Mouse (Mus musculus) lung, adult 2 months (tissue): ENCODE measurements at regions not wholly inside any gene's neighbourhood (a gene's known extent, or its start where the extent isn't known, plus 50 kb on each side); places are given as distances from the start of the nearest gene placed in this dataset.

Source experiments
- DNase-seq: peaks from one replicate; pipeline ENCODE4 v3.0.0; 2022
- H3K4me1 ChIP-seq: fragments of 200-500 bp; 2 replicates; pipeline ENCODE4 v1.6.1; 2011; ENCODE audit warnings: low read length; ENCODE audit not compliant: control insufficient read depth, insufficient read depth
- H3K4me3 ChIP-seq: fragments of 200-500 bp; replicated peaks from 2 replicates; pipeline ENCODE3; 2011; ENCODE audit warnings: low read depth, mild to moderate bottlenecking, control low read depth, low read length; ENCODE audit errors: extremely low read depth
- CTCF ChIP-seq: fragments of 200-500 bp; IDR thresholded peaks from 2 replicates; pipeline ENCODE4 v1.5.1; 2011; ENCODE audit warnings: mild to moderate bottlenecking, low read length, control low read depth; ENCODE audit not compliant: insufficient read depth
- POLR2A ChIP-seq: fragments of 200-500 bp; IDR thresholded peaks from 2 replicates; pipeline ENCODE4 v1.6.1; 2011; ENCODE audit warnings: low read depth, mild to moderate bottlenecking, control low read depth, low read length, borderline replicate concordance; ENCODE audit errors: extremely low read depth
- WGBS: fragments of 180-500 bp; shearing (Covaris S2); methylation state at CpG from one replicate; pipeline ENCODE4 v1.1.7; 2018; 5-methylcytosine and 5-hydroxymethylcytosine counted together

DNA sequence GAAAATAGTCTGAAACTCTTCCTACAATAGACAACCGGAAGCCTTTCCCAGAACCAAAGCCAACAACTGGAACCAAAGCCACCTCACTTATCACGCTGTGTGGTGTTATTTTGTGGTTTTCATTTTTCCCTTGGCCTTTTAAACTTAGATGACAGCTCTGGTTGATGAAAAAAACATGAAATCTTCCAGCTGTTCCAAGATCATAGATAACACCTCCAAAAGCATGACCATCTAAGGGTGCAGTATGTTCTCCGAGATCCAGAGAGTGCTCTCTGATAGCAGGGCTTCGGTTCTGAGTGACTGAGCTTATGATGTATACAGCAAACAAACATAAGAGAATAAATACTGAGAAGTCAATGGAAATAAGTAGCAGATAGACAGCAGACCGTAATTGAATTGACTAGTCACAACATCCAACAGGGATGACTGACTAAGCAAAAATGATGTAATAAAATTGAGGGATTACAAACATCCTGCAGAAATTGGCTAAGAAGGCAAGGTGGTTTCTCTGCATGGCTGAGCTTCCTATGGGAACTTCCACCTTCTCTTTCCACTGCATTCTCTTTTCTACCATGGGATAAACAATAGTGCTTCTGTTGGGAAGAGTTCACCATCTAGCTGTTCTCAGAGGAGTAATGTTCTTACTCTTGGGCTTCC, 74.8 kb upstream of the Akirin2 start:
- 62% methylated on average over 5 of the region's 5 CpGs for WGBS
- H3K4me1 ChIP-seq, result no peaks in the 10 kb centered on the region
- H3K4me3 ChIP-seq, result no peak overlapping the region
- TF ChIP-seq CTCF, result no peak
- TF ChIP-seq POLR2A, result no peak
- DNase-seq, result no peak

DNA sequence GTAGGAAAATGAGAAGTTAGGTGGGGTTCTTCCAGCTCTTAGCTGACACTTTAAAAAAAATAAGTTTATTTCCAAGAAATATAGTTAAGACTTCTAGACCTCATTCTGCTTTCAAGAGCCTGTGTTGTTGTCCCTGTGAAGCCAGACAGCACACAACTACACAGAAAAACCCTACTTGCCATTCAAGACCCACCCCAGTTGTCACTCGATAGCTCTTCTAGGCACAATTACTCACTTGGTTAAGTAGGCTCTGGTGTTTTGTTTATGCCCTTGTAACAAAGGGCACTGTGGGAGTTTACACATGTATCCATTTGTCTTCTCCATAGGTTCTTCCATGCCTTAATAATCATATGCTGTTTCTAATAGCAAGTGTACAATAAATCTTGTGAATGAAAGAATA, 66.5 kb upstream of the Akirin2 start:
- no peak overlapping the region for H3K4me3 ChIP-seq
- H3K4me1 ChIP-seq, result no peaks in the 10 kb centered on the region
- 57% methylated on average over 1 of the region's 1 CpGs for WGBS
- DNase-seq, result no peak
- TF ChIP-seq CTCF (no peak), POLR2A (no peak)

DNA sequence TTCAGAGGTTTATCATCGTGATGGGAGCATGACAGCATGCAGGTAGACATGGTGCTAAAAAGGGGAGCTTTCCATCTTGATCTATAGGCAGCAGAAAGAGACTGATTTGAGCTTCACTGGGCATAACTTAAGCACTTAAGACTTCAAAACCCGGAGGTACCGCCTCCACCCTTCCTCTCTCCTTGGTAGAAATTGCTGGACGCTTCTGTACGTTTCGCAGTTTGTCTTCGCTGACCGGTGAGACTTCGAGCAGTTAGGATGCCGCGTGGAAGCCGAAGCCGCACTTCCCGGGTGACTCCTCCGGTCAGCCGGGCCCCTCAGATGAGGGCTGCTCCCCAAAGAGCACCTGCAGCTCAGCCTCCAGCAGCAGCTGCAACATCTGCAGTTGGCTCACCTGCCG, 65.2 kb upstream of the Akirin2 start:
- 76% methylated on average over 17 of the region's 17 CpGs for WGBS
- Histone ChIP-seq H3K4me1 (no peaks in the 10 kb centered on the region), H3K4me3 (no peak overlapping the region)
- TF ChIP-seq POLR2A (no peak), CTCF (no peak)
- DNase-seq, result no peak

DNA sequence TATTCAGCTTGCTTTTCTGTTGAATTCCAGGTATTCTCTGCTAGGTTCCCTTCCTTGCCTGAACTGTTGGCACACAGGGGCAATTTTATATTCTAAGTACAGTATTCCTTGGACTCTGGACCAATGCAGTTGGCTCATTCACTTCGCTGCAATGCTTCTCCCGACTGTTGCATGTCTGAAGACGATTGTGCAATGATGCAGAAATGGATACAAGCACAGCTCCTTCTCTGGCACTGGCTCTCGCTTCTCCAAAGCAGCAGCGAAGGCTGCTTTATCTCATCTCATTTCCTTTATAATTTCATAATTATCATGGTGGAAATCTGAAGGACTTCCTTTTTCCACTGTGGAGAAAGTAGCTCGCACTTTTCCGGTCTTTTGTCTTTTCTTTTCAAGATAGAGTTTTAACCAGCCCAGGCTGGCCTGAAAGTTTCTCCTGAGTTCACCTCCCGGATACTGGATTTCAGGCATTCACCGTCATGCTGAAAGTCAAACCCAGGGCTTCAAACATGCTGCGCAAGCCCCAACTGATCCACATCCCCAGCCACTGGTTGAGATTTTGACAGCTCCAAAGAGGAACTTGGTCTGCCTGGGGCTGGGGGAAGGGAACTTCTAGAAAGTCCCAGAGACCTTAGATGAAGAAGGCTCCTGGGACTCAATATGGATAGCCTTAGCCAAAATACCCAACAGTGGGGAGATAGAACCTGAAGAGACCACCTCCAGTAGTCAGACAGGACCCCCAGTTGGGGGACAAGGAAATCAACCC, 55.6 kb upstream of the Akirin2 start:
- TF ChIP-seq CTCF (no peak), POLR2A (no peak)
- Histone ChIP-seq H3K4me3 (no peak overlapping the region), H3K4me1 (no peaks in the 10 kb centered on the region)
- WGBS, result 51% methylated on average over 10 of the region's 10 CpGs
- no peak for DNase-seq

DNA sequence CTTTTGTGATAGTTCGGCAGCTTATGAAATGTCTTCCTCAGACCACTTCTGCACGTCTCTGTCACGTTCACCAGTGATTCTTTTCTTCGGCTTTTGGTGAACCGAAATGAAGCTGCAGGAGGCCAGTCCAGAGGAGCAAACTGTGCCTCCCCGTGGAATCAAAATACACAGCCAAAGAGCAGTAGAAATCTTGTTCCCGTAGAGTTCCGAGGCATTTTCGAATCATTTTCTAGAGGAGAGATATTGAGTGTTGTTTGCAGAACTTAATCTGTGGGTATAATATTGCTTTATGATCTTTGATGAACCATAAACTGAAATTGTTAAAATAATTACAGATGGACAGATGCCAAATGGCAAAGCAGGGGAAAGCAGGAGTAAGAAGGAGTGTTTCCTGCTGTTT, 52.4 kb upstream of the Akirin2 start:
- Histone ChIP-seq H3K4me1 (no peaks in the 10 kb centered on the region), H3K4me3 (no peak overlapping the region)
- DNase-seq, result no peak
- WGBS, result 76% methylated on average over 9 of the region's 9 CpGs
- TF ChIP-seq POLR2A, result no peak
- no peak for TF ChIP-seq CTCF

DNA sequence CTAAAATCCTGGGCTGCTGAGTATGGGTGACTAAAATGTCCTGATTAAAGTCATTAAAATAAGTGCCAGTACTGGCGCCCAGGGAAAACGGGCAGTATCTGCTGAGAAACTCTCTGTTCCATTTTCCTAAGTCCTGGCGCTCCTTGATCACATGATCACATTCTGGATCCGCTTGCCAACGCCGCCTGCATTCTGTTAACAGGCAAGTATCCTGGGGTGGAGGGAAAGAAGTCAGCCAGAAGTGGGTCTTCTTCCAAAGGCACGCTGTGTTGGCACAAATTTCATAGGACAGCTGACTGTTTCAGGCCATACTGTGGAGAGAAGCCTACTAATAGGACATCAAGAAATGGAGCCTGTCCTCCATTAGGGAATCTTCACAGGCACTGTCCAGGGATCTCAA, 52.0 kb upstream of the Akirin2 start:
- no peaks in the 10 kb centered on the region for H3K4me1 ChIP-seq
- TF ChIP-seq CTCF (no peak), POLR2A (no peak)
- 86% methylated on average over 7 of the region's 7 CpGs for WGBS
- H3K4me3 ChIP-seq, result no peak overlapping the region
- DNase-seq, result no peak

DNA sequence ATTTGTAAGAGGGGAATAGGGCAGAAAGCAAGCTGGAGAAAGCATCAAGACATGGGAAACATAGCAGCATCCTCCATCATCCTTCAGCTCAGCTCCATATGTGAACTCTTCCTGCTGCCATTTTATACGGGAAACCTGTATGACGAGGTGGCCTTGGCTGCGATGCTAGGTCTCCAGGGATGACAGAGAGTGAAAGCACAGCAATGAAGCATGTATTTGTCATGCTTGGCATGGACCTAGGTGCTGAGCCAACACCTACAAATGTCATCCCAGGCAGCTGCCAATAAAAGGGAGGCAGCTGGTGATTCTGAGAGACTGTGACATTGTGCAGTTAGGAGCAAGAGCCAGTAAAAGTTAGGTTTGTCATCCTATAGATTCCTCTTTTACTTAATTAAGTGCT, 51.0 kb upstream of the Akirin2 start:
- no peak for TF ChIP-seq POLR2A
- TF ChIP-seq CTCF, result no peak
- Histone ChIP-seq H3K4me3 (no peak overlapping the region), H3K4me1 (no peaks in the 10 kb centered on the region)
- DNase-seq, result no peak
- 78% methylated on average over 3 of the region's 3 CpGs for WGBS
